Mouse (Mus musculus): Measurements from ENCODE around the gene Pdpk1.

The Pdpk1 gene

GRCm38 (mm10) chr17:24090575-24090974, 60.1 kb downstream of the Pdpk1 start:
- TF ChIP-seq GATA4 (IDR thresholded peaks at IDR 0.05; ENCODE audit: insufficient replicate concordance, low read length): no peak

GRCm38 (mm10) chr17:24084593-24084992, 66.1 kb downstream of the Pdpk1 start:
- TF ChIP-seq GATA4 (IDR thresholded peaks at IDR 0.05; ENCODE audit: insufficient replicate concordance, low read length): no peak

- TF ChIP-seq GATA4 (IDR thresholded peaks at IDR 0.05; ENCODE audit: insufficient replicate concordance, low read length): no peak
Observed at GRCm38 (mm10) chr17:24077101-24077500, 73.6 kb downstream of the Pdpk1 start.

GRCm38 (mm10) chr17:24072919-24073696, 77.6 kb downstream of the Pdpk1 start, which contains the start of gene Kctd5:
Kctd5 (minus strand) TSS chr17:24073485.
- TF ChIP-seq GATA4 (IDR thresholded peaks at IDR 0.05; ENCODE audit: insufficient replicate concordance, low read length): peak; percentile 66; the same call in 1 of the 2 replicates

GRCm38 (mm10) chr17:24069531-24069930, 81.2 kb downstream of the Pdpk1 start:
- no peak for TF ChIP-seq GATA4 (IDR thresholded peaks at IDR 0.05; ENCODE audit: insufficient replicate concordance, low read length)

DNA sequence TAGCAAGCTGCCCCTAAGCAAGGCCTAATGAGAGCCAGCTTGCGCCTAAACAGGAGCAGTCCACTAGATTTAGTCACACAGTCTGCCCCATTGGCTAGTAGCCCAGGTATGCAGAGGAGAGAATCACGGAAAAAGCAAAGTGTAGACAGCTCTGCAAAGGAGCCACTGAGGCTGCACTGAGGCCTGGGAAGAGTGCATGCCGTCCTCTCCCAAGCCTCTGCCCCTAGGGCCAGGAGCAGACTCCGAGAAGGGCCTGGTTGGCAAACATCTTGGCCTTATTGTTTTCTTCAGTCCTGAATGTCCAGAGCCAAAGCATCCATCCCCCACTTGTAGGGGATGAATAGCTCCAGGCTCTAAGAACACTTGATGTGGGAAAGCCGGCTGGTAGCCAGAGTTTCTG, 82.5 kb downstream of the Pdpk1 start:
- TF ChIP-seq GATA4 (IDR thresholded peaks at IDR 0.05; ENCODE audit: insufficient replicate concordance, low read length): no peak

DNA sequence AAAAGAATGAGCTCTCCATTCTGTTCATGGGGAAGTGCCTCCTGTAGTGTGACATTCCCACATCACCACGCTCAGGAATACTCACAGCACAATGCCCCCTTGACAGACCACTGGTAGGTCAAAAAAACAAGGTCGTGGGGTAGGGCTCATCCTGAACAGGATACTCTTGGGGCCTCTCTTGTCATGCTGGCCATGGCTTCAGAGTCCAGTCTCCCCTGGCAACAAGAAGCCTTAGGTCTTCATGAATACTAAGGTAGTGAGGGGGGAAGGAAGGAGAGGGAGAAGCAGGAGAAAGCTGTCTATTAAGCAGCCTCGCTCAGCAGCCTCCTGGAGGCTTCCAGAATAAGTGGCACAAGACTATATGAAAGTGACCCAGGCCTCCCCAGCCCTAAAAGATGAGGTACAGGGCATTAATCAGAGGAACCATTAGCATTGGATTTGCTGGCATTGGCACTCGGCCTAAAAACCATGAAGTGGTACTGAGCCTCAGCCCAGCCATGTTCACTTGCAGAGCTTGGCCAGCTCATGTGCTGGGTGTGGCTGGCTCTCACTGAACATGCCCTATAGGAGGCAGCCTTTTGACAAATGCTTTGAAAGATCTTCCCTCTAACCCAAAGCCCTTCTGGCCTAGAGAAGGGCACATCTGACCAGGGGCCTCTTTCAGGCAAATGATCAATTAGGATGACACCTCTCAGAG, 88.1 kb downstream of the Pdpk1 start:
- TF ChIP-seq GATA4 (IDR thresholded peaks at IDR 0.05; ENCODE audit: insufficient replicate concordance, low read length): no peak

GRCm38 (mm10) chr17:24057730-24058245, 92.9 kb downstream of the Pdpk1 start:
- TF ChIP-seq GATA4 (IDR thresholded peaks at IDR 0.05; ENCODE audit: insufficient replicate concordance, low read length): no peak

GRCm38 (mm10) chr17:24056636-24057625, 93.8 kb downstream of the Pdpk1 start:
- no peak for TF ChIP-seq GATA4 (IDR thresholded peaks at IDR 0.05; ENCODE audit: insufficient replicate concordance, low read length)

GRCm38 (mm10) chr17:24049008-24049407, 101.7 kb downstream of the Pdpk1 start:
- no peak for TF ChIP-seq GATA4 (IDR thresholded peaks at IDR 0.05; ENCODE audit: insufficient replicate concordance, low read length)

DNA sequence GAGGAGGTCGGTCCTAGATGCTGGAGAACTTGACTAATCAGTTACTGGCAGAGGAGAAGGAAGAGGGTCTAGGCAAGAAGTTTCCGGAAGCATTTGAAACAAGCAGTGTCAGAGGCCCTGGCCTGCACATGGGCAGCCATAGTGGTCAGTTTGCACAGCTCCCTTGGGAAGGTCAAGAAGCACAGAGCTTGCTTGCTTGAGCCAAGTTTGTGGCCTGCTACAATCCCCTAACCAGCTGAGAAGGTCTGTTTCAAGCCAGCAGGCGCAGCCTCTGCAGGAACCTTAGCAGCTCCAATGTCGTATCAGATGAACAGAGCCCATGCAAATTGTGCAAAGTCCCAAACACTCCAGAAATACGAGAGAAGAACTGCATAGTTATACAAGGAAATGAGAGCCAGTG, 102.7 kb downstream of the Pdpk1 start:
- no peak for TF ChIP-seq GATA4 (IDR thresholded peaks at IDR 0.05; ENCODE audit: insufficient replicate concordance, low read length)

DNA sequence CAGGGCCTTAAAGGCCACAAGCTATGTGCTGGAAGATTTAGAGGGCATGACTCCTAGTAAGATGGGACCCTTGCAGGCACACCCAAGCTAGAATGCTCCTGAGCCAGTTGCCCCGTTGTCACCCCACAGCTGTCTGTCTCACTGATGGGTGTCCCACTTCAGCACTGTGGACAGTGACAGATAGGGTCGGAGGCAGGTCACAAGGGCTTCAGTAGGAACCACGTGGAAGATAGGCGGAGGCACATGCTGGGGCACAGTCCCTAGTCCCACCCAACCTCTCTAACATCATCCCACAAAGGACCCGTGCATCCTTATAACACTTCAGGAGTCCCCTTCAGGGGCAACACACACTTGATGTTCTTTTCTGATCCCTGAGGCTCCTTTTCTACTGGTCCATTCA, 104.7 kb downstream of the Pdpk1 start:
- no peak for TF ChIP-seq GATA4 (IDR thresholded peaks at IDR 0.05; ENCODE audit: insufficient replicate concordance, low read length)

GRCm38 (mm10) chr17:24045608-24046007, 105.1 kb downstream of the Pdpk1 start:
- TF ChIP-seq GATA4 (IDR thresholded peaks at IDR 0.05; ENCODE audit: insufficient replicate concordance, low read length): no peak

- TF ChIP-seq GATA4 (IDR thresholded peaks at IDR 0.05; ENCODE audit: insufficient replicate concordance, low read length): no peak
Observed at GRCm38 (mm10) chr17:24044482-24044881, 106.2 kb downstream of the Pdpk1 start.

- TF ChIP-seq GATA4 (IDR thresholded peaks at IDR 0.05; ENCODE audit: insufficient replicate concordance, low read length): no peak
Observed at GRCm38 (mm10) chr17:24037844-24038243, 112.9 kb downstream of the Pdpk1 start, which contains the start of gene Prss27. Prss27 (plus strand) TSS chr17:24038144.

Measured in liver, adult (tissue).